Mouse (Mus musculus) liver, adult 2 months (tissue): ENCODE data around the gene H2-Oa. TPM values are rescaled to one million over a fixed set of nuclear protein-coding genes. Genes with fewer than 3 reads are reported as not detected.

Experiments used
- DNase-seq: peaks from one replicate; pipeline ENCODE4 v3.0.0-alpha.2; 2011; ENCODE audit warnings: low read depth, low spot score; ENCODE audit errors: extremely low read depth
- H3K27ac ChIP-seq: fragments of 200-500 bp; replicated peaks from 2 replicates; pipeline ENCODE4 v1.5.1; 2012; ENCODE audit warnings: low read depth, mild to moderate bottlenecking, control low read depth, inconsistent platforms, low read length; ENCODE audit not compliant: insufficient read depth
- H3K27me3 ChIP-seq: fragments of 200-500 bp; 2 replicates; pipeline ENCODE4 v1.6.1; 2012; ENCODE audit warnings: mild to moderate bottlenecking, moderate library complexity, low read length, inconsistent platforms; ENCODE audit not compliant: control insufficient read depth, insufficient read depth
- H3K36me3 ChIP-seq: fragments of 200-500 bp; 2 replicates; pipeline ENCODE4 v1.6.1; 2012; ENCODE audit warnings: low read length, inconsistent platforms; ENCODE audit not compliant: control insufficient read depth, insufficient read depth
- H3K4me1 ChIP-seq: fragments of 200-500 bp; 2 replicates; pipeline ENCODE4 v1.6.1; 2011; ENCODE audit warnings: low read length; ENCODE audit not compliant: control insufficient read depth, insufficient read depth
- H3K4me3 ChIP-seq: fragments of 200-500 bp; 2 replicates; pipeline ENCODE4 v1.5.1; 2011; ENCODE audit warnings: low read depth, mild to moderate bottlenecking, control low read depth, low read length, moderate library complexity; ENCODE audit not compliant: insufficient read depth
- H3K79me2 ChIP-seq: fragments of 200-500 bp; 2 replicates; pipeline ENCODE4 v1.6.1; 2012; ENCODE audit warnings: inconsistent platforms, mild to moderate bottlenecking, low read length, moderate library complexity; ENCODE audit not compliant: control insufficient read depth, insufficient read depth
- H3K9ac ChIP-seq: fragments of 200-500 bp; 2 replicates; pipeline ENCODE4 v1.6.1; 2012; ENCODE audit warnings: low read depth, mild to moderate bottlenecking, control low read depth, inconsistent platforms, low read length
- CTCF ChIP-seq: fragments of 200-500 bp; IDR thresholded peaks from 2 replicates; pipeline ENCODE4 v1.5.1; 2011; ENCODE audit warnings: low read depth, low read length, control low read depth
- POLR2A ChIP-seq: fragments of 200-500 bp; IDR thresholded peaks from 2 replicates; pipeline ENCODE4 v1.6.1; 2011; ENCODE audit warnings: low read length, control low read depth; ENCODE audit not compliant: insufficient read depth; ENCODE audit errors: extremely low read depth
- WGBS: fragments of 180-500 bp; shearing (Covaris S2); methylation state at CpG from one replicate; pipeline ENCODE4 v1.1.7; 2018; 5-methylcytosine and 5-hydroxymethylcytosine counted together
- polyA plus RNA-seq: library from polyadenylated mRNA; depleted of rRNA; stranded (reverse); fragments of >200 nt; gene quantifications from 2 replicates; pipeline ENCODE4 v1.2.3, GENCODE M21; 2012
- total RNA-seq: library from RNA; depleted of rRNA; stranded (reverse); fragments of >200 nt; gene quantifications from 2 replicates; pipeline ENCODE4 v1.2.3, GENCODE M21; 2014

The H2-Oa gene
- total and polyA plus RNA-seq, 2 experiments = 0.28 to 1.4 TPM

- peak; percentile 75 for DNase-seq
Measured at GRCm38 (mm10) chr17:34121879-34122187, 29.7 kb downstream of the H2-Oa start.

GRCm38 (mm10) chr17:34122188-34122984, 30.2 kb downstream of the H2-Oa start, which contains the start of gene Brd2:
Gene Brd2, minus strand, starts transcription at chr17:34122634.
- peak within 1 kb of the TSS; percentile 90 for H3K4me3 ChIP-seq
- peak; percentile 79 for DNase-seq
- H3K27ac ChIP-seq = peak within 1 kb of the TSS; percentile 95
- H3K36me3 ChIP-seq = peaks cover 8% of the 10 kb centered on the region
- WGBS = under 1% methylated on average over 73 of the region's 75 CpGs
- H3K4me1 ChIP-seq = peaks cover 12% of the 10 kb centered on the region
- H3K9ac ChIP-seq = peak within 1 kb of the TSS; percentile 95
- peaks cover 20% of the 10 kb centered on the region for H3K79me2 ChIP-seq
- H3K27me3 ChIP-seq = no peaks in the 10 kb centered on the region
- TF ChIP-seq POLR2A (no peak), CTCF (no peak; the same call in 1 of the 2 replicates)

More at GRCm38 (mm10) chr17:34121879-34122187, 29.7 kb downstream of the H2-Oa start:
- WGBS = 3% methylated on average over 8 of the region's 10 CpGs
- Histone ChIP-seq H3K27ac (peak overlapping the region; percentile 95), H3K36me3 (peaks cover 14% of the 10 kb centered on the region), H3K4me1 (peaks cover 7% of the 10 kb centered on the region), H3K79me2 (peaks cover 24% of the 10 kb centered on the region), H3K4me3 (peak overlapping the region; percentile 90), H3K27me3 (no peaks in the 10 kb centered on the region), H3K9ac (peak overlapping the region; percentile 95)
- TF ChIP-seq POLR2A = no peak
- TF ChIP-seq CTCF = no peak

DNA sequence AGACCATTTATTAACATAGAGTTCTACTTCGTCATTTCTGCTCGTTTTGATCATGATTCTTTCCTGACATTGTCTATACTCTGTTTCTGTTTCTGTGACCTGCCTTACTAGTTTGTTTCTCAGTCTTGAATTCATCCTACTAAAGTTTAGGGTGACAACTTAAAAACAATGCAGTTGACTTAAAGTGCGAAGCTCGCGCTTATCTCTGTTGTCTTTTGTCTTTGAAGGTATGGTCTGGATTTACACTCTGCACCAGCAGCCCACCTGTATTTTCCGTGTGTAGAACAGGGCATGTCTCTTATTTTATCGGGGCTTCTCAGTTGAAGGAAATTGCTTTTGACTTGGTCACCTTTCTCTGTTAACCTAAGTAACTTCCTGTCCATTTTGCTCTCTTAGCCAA, 31.0 kb downstream of the H2-Oa start:
- peaks cover 13% of the 10 kb centered on the region for H3K4me1 ChIP-seq

GRCm38 (mm10) chr17:34123518-34123917, 31.4 kb downstream of the H2-Oa start:
- Histone ChIP-seq H3K9ac (peak overlapping the region; percentile 31; the same call in 1 of the 2 replicates), H3K79me2 (peaks cover 11% of the 10 kb centered on the region), H3K27ac (0 out of 2 replicates have a peak overlapping the region, but pooled peaks have one; percentile 14), H3K4me3 (no peak overlapping the region), H3K36me3 (peaks cover 5% of the 10 kb centered on the region), H3K27me3 (no peaks in the 10 kb centered on the region), H3K4me1 (peaks cover 13% of the 10 kb centered on the region)
- DNase-seq = no peak
- 6% methylated on average over 2 of the region's 2 CpGs for WGBS
- TF ChIP-seq POLR2A (no peak), CTCF (no peak)

More for the DNA sequence above, 31.0 kb downstream of the H2-Oa start:
- H3K27ac ChIP-seq = peak overlapping the region; percentile 76; the same call in 1 of the 2 replicates
- H3K36me3 ChIP-seq = peaks cover 6% of the 10 kb centered on the region
- 2% methylated on average over 7 of the region's 7 CpGs for WGBS
- TF ChIP-seq CTCF (no peak), POLR2A (no peak)
- no peak for DNase-seq
- peak overlapping the region; percentile 33; the same call in 1 of the 2 replicates for H3K9ac ChIP-seq
- H3K4me3 ChIP-seq = peak overlapping the region; percentile 90
- H3K27me3 ChIP-seq = no peaks in the 10 kb centered on the region
- H3K79me2 ChIP-seq = peaks cover 15% of the 10 kb centered on the region

DNA sequence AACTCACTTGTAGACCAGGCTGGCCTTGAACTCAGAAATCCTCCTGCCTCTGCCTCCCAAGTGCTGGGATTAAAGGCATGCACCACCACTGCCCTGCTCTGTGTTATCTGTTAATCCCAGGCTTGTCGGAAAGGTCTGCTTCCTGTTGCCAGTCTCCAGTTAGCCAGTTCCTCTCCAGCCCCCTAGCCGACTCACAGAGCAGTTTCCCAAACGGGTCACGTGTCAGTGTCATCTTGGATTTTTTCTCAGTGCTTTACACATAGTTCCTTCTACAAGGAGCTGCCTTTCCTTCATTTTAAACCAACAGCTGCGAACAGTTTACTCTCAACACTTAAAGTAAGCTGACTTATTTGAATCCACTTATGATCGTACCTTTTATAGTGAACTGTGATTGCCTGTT, 32.5 kb downstream of the H2-Oa start:
- peaks cover 13% of the 10 kb centered on the region for H3K4me1 ChIP-seq
- H3K27ac ChIP-seq = no peak overlapping the region

More for the DNA sequence above, 32.5 kb downstream of the H2-Oa start:
- no peak overlapping the region for H3K4me3 ChIP-seq
- H3K36me3 ChIP-seq = no peaks in the 10 kb centered on the region
- H3K79me2 ChIP-seq = peaks cover 5% of the 10 kb centered on the region; the same call in 1 of the 2 replicates
- H3K9ac ChIP-seq = no peak overlapping the region
- no peaks in the 10 kb centered on the region for H3K27me3 ChIP-seq
- WGBS = 74% methylated on average over 6 of the region's 6 CpGs
- TF ChIP-seq POLR2A (no peak), CTCF (no peak)
- no peak for DNase-seq
